Mouse (Mus musculus): Measurements from ENCODE around the gene Psmb7.

DNA sequence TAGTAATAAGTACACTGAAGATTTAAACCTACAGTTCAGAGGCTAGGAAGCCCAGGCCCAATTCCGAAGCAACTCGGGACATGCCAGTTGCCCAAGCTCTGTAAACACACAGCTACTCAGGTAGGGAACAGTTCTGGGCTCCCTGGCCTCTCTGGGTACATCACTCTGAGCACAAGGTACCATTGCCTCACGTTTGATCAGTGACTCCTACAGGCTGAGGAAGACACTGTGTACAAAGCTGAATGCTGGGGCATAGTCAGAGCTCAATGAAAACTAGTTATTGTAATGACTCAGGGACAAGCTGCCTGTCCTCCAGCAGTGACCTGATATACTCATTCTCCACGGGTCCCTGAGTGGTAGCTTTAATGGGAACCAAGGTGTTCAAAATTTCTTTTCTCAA is 22.8 kb downstream of the Psmb7 start:
- TF ChIP-seq POLR2A (IDR thresholded peaks at IDR 0.05; ENCODE audit: borderline replicate concordance, low read depth, low read length) (no peak), CTCF (IDR thresholded peaks at IDR 0.05; ENCODE audit: low read depth, low read length) (no peak)
